Mouse (Mus musculus): ENCODE measurements around the gene Oaz3.

- TF ChIP-seq CTCF (IDR thresholded peaks at IDR 0.05; ENCODE audit: low read depth, low read length) = no peak
- no peak for TF ChIP-seq POLR2A (IDR thresholded peaks at IDR 0.05; ENCODE audit: extremely low read depth, insufficient read depth, low read length)
Measured at GRCm38 (mm10) chr3:94396851-94397250, 46.9 kb downstream of the Oaz3 start.
